Mouse (Mus musculus) cortical plate, adult 2 months (tissue): ENCODE results near the gene Uap1.

Source experiments
- CTCF ChIP-seq: fragments of 200-500 bp; IDR thresholded peaks from 2 replicates; pipeline ENCODE4 v1.5.1; 2011; ENCODE audit warnings: mild to moderate bottlenecking, control low read depth, low read length; ENCODE audit not compliant: insufficient read depth; ENCODE audit errors: extremely low read depth
- POLR2A ChIP-seq: fragments of 200-500 bp; IDR thresholded peaks from 2 replicates; pipeline ENCODE4 v1.6.1; 2011; ENCODE audit warnings: mild to moderate bottlenecking, low read length, control low read depth; ENCODE audit not compliant: insufficient read depth; ENCODE audit errors: extremely low read depth

DNA sequence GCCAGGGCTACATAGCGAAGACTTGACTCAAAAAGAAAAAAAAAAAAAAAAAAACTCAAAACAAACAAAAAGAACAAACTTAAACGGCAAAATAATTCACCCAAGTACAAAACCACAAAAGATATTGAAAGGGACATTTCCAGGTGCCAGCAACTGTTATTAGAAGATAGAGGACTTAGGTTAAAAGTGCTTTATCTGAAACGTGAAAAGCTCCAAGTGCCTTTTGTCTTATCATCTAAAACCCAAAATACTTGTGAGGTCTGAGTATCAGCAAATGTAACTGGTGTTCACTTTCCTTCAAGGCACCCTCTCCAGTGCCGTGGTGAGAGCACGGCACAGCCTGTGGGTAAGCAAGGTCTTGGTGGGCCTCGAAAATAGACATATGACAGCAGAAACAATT is 26.2 kb downstream of the Uap1 start:
- TF ChIP-seq CTCF (no peak), POLR2A (no peak)
